Mouse (Mus musculus): ENCODE measurements around the gene Dnajc16. TPM values are rescaled to one million over a fixed set of nuclear protein-coding genes. Genes with fewer than 3 reads are reported as not detected.

The Dnajc16 gene
- polyA plus RNA-seq, 1 experiment from 2014 or later = 4.2 TPM

- Histone ChIP-seq H3K4me1 (peaks cover 7% of the 10 kb centered on the region; the same call in 1 of the 2 replicates), H3K27me3 (no peaks in the 10 kb centered on the region), H3K9me3 (no peaks in the 10 kb centered on the region), H3K4me2 (no peak overlapping the region), H3K36me3 (peaks cover 20% of the 10 kb centered on the region), H3K4me3 (no peak overlapping the region), H3K27ac (no peak overlapping the region), H3K9ac (no peak overlapping the region)
- WGBS = 90% methylated on average over 13 of the region's 13 CpGs
- ATAC-seq (ENCODE audit: insufficient number of reproducible peaks, insufficient read depth, low FRiP score, low TSS enrichment, low read depth) = no peak
Measured at GRCm38 (mm10) chr4:141818861-141819260, 28.1 kb upstream of the Dnajc16 start.

DNA sequence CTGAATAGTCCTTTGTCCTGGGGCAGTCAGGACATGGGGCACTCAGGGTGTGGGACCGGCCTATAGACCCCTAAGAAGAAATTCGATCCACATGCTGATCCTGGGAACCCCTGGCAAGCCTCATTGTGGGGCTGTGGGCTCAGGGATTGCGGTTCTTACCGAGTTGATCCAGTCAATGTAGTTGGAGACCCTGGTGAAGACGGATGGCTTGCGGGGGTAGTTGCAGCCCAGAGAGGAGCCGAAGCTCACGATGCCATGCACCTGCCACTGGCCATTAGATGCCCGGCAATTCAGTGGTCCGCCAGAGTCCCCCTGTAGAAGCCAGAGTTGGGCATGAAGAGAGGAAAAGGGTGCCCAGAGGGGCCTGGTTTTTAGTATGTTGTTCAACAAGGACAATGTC is 27.0 kb upstream of the Dnajc16 start:
- Histone ChIP-seq H3K4me2 (no peak overlapping the region), H3K4me3 (no peak overlapping the region), H3K9ac (no peak overlapping the region), H3K4me1 (peaks cover 7% of the 10 kb centered on the region; the same call in 1 of the 2 replicates), H3K27me3 (no peaks in the 10 kb centered on the region), H3K36me3 (peaks cover 31% of the 10 kb centered on the region), H3K27ac (no peak overlapping the region), H3K9me3 (no peaks in the 10 kb centered on the region)
- no peak for ATAC-seq (ENCODE audit: insufficient number of reproducible peaks, insufficient read depth, low FRiP score, low TSS enrichment, low read depth)
- 61% methylated on average over 10 of the region's 10 CpGs for WGBS

DNA sequence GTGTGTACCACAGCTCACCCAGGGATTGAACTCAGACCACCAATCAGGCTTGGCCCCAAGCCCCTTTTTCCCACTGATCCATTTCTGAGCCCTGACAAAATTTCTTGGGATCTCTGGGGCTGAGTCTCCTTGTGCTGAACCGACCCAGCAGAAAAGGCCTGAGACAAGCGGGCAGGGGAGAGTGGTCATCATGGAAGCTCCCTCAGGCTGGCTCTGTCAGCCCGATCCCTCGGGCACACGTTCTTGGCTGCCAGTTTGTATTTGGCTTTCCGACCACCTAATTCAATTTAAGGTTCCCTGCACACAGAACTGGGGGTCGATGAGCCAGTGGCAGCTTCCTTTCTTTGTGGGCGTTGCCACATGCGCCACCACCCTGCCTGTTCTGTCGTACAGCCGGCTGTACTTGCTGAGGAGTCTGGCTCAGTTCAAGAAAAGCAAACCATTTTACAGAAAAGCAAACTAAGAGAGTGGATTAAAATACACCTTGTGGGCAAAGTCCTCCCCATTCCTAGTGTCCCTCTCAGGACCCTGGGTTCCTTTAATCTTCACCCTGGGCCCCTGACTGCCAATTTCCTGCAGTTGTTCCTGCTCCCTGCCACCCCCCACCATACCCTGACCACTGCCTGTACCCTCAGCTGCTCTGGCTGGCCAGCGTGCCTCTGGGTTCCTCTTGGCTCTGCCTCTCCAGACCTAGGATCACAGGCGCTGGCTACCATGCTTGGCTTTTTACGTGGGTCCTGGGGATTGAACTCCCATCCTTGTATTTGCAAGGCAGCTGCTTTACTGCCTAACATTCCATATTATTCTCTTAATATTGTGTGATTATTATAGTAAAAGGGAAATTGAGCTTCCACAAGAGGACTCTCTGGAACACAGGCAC is 26.3 kb upstream of the Dnajc16 start:
- 0 out of 2 replicates have a peak overlapping the region, but pooled peaks have one; percentile 33 for H3K27ac ChIP-seq
- H3K4me3 ChIP-seq = no peak overlapping the region
- peaks cover 38% of the 10 kb centered on the region for H3K36me3 ChIP-seq
- peaks cover 7% of the 10 kb centered on the region; the same call in 1 of the 2 replicates for H3K4me1 ChIP-seq
- H3K9me3 ChIP-seq = no peaks in the 10 kb centered on the region
- no peak overlapping the region for H3K9ac ChIP-seq
- H3K27me3 ChIP-seq = no peaks in the 10 kb centered on the region
- no peak overlapping the region for H3K4me2 ChIP-seq
- no peak for ATAC-seq (ENCODE audit: insufficient number of reproducible peaks, insufficient read depth, low FRiP score, low TSS enrichment, low read depth)
- 50% methylated on average over 14 of the region's 14 CpGs for WGBS

GRCm38 (mm10) chr4:141816267-141816666 is 25.5 kb upstream of the Dnajc16 start:
- Histone ChIP-seq H3K4me3 (no peak overlapping the region), H3K27me3 (no peaks in the 10 kb centered on the region), H3K4me1 (peaks cover 7% of the 10 kb centered on the region; the same call in 1 of the 2 replicates), H3K4me2 (no peak overlapping the region), H3K36me3 (peaks cover 45% of the 10 kb centered on the region), H3K9me3 (no peaks in the 10 kb centered on the region), H3K27ac (no peak overlapping the region), H3K9ac (no peak overlapping the region)
- 82% methylated on average over 7 of the region's 7 CpGs for WGBS
- no peak for ATAC-seq (ENCODE audit: insufficient number of reproducible peaks, insufficient read depth, low FRiP score, low TSS enrichment, low read depth)

- Histone ChIP-seq H3K4me2 (no peak overlapping the region), H3K27ac (no peak overlapping the region), H3K27me3 (no peaks in the 10 kb centered on the region), H3K4me1 (no peaks in the 10 kb centered on the region), H3K4me3 (no peak overlapping the region), H3K9me3 (no peaks in the 10 kb centered on the region), H3K9ac (no peak overlapping the region), H3K36me3 (peaks cover 94% of the 10 kb centered on the region)
- no peak for ATAC-seq (ENCODE audit: insufficient number of reproducible peaks, insufficient read depth, low FRiP score, low TSS enrichment, low read depth)
- 95% methylated on average over 7 of the region's 7 CpGs for WGBS
Measured at GRCm38 (mm10) chr4:141811375-141811774, 20.6 kb upstream of the Dnajc16 start.

DNA sequence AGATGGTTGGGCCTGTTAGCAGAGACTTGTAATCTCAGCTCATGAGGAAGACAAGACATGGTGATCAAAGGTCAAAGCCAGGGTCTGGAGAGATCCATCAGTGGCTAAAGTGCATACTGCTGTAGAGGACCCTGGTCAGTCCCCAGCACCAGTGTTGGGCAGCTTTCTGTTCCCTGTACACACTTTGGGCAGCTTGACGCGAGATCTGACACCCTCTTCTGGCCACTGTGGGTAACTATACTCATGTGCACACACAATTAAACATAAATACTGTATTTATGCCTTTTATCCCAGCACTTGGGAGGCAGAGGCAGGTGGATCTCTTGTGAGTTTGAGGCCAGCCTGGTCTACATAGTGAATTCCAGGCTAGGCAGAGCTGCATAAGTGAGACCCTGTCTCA is 20.2 kb upstream of the Dnajc16 start:
- no peak overlapping the region for H3K9ac ChIP-seq

DNA sequence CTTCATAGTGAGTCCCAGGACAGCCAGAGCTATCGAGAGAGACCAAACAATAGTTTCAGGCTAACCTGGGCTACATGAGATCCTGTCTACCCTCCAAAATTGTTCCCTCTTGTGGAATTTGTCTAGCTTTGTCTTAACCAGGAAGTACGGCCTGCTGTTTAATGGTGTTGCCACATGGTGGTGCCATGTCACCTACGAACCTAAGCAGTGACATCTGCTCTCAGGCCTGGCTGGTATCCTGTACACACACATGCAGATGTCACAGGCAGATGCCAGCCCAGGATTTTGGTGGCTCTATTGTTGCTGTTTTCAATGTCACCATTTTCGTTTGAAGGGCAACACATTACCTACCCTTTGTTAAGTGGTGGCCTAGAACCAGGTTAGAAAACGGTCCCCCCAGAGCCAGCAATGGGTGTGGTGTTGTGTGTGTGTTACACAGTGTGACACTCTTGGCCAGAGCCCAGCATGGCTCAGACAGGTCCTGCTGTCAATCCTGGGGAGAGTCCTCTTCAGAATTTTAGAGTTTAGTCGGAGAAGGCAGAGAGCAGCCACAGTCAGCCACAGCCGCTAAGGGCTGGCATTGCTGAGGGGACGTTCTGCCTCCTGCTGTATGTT is 19.2 kb upstream of the Dnajc16 start:
- ATAC-seq (ENCODE audit: insufficient number of reproducible peaks, insufficient read depth, low FRiP score, low TSS enrichment, low read depth) = no peak
- Histone ChIP-seq H3K27ac (no peak overlapping the region), H3K4me2 (no peak overlapping the region), H3K36me3 (peaks cover 95% of the 10 kb centered on the region), H3K4me3 (no peak overlapping the region), H3K9me3 (no peaks in the 10 kb centered on the region), H3K4me1 (no peaks in the 10 kb centered on the region), H3K27me3 (no peaks in the 10 kb centered on the region), H3K9ac (no peak overlapping the region)
- WGBS = 79% methylated on average over 8 of the region's 8 CpGs

More for the DNA sequence above, 20.2 kb upstream of the Dnajc16 start:
- H3K4me3 ChIP-seq = no peak overlapping the region
- 94% methylated on average over 2 of the region's 2 CpGs for WGBS
- H3K27ac ChIP-seq = no peak overlapping the region
- H3K4me1 ChIP-seq = no peaks in the 10 kb centered on the region
- no peak overlapping the region for H3K4me2 ChIP-seq
- no peaks in the 10 kb centered on the region for H3K9me3 ChIP-seq
- H3K27me3 ChIP-seq = no peaks in the 10 kb centered on the region
- ATAC-seq (ENCODE audit: insufficient number of reproducible peaks, insufficient read depth, low FRiP score, low TSS enrichment, low read depth) = no peak
- peaks cover 94% of the 10 kb centered on the region for H3K36me3 ChIP-seq

GRCm38 (mm10) chr4:141805886-141806285 is 15.2 kb upstream of the Dnajc16 start:
- ATAC-seq (ENCODE audit: insufficient number of reproducible peaks, insufficient read depth, low FRiP score, low TSS enrichment, low read depth) = no peak
- no peak overlapping the region for H3K9ac ChIP-seq
- no peak overlapping the region for H3K27ac ChIP-seq
- no peak overlapping the region for H3K4me2 ChIP-seq
- no peaks in the 10 kb centered on the region for H3K4me1 ChIP-seq
- peaks cover 80% of the 10 kb centered on the region for H3K36me3 ChIP-seq
- no peaks in the 10 kb centered on the region for H3K9me3 ChIP-seq
- WGBS = 90% methylated on average over 8 of the region's 8 CpGs
- H3K4me3 ChIP-seq = no peak overlapping the region
- H3K27me3 ChIP-seq = no peaks in the 10 kb centered on the region

GRCm38 (mm10) chr4:141804105-141804504 is 13.4 kb upstream of the Dnajc16 start:
- Histone ChIP-seq H3K36me3 (peaks cover 62% of the 10 kb centered on the region), H3K4me3 (no peak overlapping the region), H3K27me3 (no peaks in the 10 kb centered on the region), H3K27ac (no peak overlapping the region), H3K9me3 (no peaks in the 10 kb centered on the region), H3K4me2 (no peak overlapping the region), H3K4me1 (no peaks in the 10 kb centered on the region), H3K9ac (no peak overlapping the region)
- 84% methylated on average over 4 of the region's 4 CpGs for WGBS
- ATAC-seq (ENCODE audit: insufficient number of reproducible peaks, insufficient read depth, low FRiP score, low TSS enrichment, low read depth) = no peak

DNA sequence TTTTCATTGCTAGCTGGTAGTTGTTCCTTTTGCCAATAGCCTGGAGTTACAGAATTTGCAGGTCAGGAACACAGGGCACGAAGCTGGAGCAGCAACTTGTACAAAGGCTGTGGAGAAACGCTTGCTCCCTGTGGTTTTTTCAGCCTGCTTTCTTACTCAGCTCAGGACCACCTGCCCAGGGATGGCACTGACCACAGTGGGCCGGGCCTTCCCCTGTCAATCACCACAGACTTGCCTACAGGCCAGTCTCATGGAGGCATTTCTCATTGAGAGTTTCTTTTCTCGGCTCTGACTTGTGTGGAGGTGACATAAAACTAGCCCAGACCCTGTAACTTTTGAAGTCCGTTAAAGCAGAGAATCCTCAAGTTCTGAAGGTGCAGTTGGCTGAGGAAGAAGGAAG is 6.8 kb upstream of the Dnajc16 start:
- Histone ChIP-seq H3K4me3 (no peak overlapping the region), H3K9ac (no peak overlapping the region), H3K36me3 (peaks cover 21% of the 10 kb centered on the region), H3K9me3 (no peaks in the 10 kb centered on the region), H3K4me2 (no peak overlapping the region), H3K27ac (no peak overlapping the region), H3K27me3 (no peaks in the 10 kb centered on the region), H3K4me1 (peaks cover 19% of the 10 kb centered on the region)
- 86% methylated on average over 5 of the region's 5 CpGs for WGBS
- no peak for ATAC-seq (ENCODE audit: insufficient number of reproducible peaks, insufficient read depth, low FRiP score, low TSS enrichment, low read depth)

GRCm38 (mm10) chr4:141796954-141797353 is 6.2 kb upstream of the Dnajc16 start:
- peaks cover 19% of the 10 kb centered on the region for H3K4me1 ChIP-seq
- no peak overlapping the region for H3K4me2 ChIP-seq
- no peak overlapping the region for H3K27ac ChIP-seq
- no peaks in the 10 kb centered on the region for H3K9me3 ChIP-seq
- H3K9ac ChIP-seq = 0 out of 2 replicates have a peak overlapping the region, but pooled peaks have one; percentile 6
- H3K36me3 ChIP-seq = peaks cover 21% of the 10 kb centered on the region
- WGBS = 67% methylated on average over 4 of the region's 4 CpGs
- H3K4me3 ChIP-seq = no peak overlapping the region
- H3K27me3 ChIP-seq = no peaks in the 10 kb centered on the region
- no peak for ATAC-seq (ENCODE audit: insufficient number of reproducible peaks, insufficient read depth, low FRiP score, low TSS enrichment, low read depth)

DNA sequence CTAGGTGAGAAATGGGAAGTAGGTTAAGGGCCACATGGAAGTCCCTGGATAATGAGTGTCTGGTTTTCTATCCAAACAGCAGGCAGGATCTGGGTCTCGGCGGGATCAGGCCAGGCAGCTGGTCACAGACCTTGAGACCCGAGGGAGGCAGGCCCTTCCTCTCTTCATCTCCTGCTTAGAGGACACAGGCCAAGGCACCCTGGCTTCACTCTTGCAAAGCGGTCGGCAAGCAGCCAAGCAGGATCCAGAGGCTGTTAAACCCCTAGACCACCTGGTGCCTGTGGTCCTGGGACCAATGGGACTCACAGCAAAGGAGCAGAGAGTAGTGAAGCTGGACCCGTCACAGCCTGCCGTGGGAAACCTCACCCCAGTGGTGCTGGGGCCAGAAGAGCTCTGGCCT is 5.6 kb upstream of the Dnajc16 start:
- WGBS = 82% methylated on average over 7 of the region's 7 CpGs
- Histone ChIP-seq H3K9ac (0 out of 2 replicates have a peak overlapping the region, but pooled peaks have one; percentile 6), H3K9me3 (no peaks in the 10 kb centered on the region), H3K4me3 (no peak overlapping the region), H3K27me3 (no peaks in the 10 kb centered on the region), H3K36me3 (peaks cover 21% of the 10 kb centered on the region), H3K4me2 (no peak overlapping the region), H3K4me1 (peaks cover 19% of the 10 kb centered on the region), H3K27ac (no peak overlapping the region)
- ATAC-seq (ENCODE audit: insufficient number of reproducible peaks, insufficient read depth, low FRiP score, low TSS enrichment, low read depth) = no peak
